Mouse (Mus musculus) stomach, embryonic 15.5 days (tissue): ENCODE measurements at regions not wholly inside any gene's neighbourhood (a gene's known extent, or its start where the extent isn't known, plus 50 kb on each side); places are given as distances from the start of the nearest gene placed in this dataset.

Experiments used
- ATAC-seq: fragments of 200-750 bp; cut with Nextera tagmentation; 2 replicates; pipeline ENCODE4 v1.8.0; 2017; ENCODE audit warnings: low read depth, moderate number of reproducible peaks, moderate TSS enrichment; ENCODE audit not compliant: insufficient read depth, low FRiP score
- H3K27ac ChIP-seq: fragments of 300-500 bp; sonication (generic); 2 replicates; pipeline ENCODE4 v1.5.1; 2015; ENCODE audit warnings: mild to moderate bottlenecking, inconsistent platforms
- H3K27me3 ChIP-seq: fragments of 300-500 bp; sonication (generic); replicated peaks from 2 replicates; pipeline ENCODE4 v1.6.1; 2015; ENCODE audit warnings: inconsistent platforms
- H3K36me3 ChIP-seq: fragments of 300-500 bp; sonication (generic); 2 replicates; pipeline ENCODE4 v1.6.1; 2015; ENCODE audit warnings: inconsistent platforms
- H3K4me1 ChIP-seq: fragments of 300-500 bp; sonication (generic); 2 replicates; pipeline ENCODE4 v1.6.1; 2015; ENCODE audit warnings: inconsistent platforms
- H3K4me2 ChIP-seq: fragments of 300-500 bp; sonication (generic); 2 replicates; pipeline ENCODE4 v1.6.1; 2015; ENCODE audit warnings: mild to moderate bottlenecking, inconsistent platforms
- H3K4me3 ChIP-seq: fragments of 300-500 bp; sonication (generic); replicated peaks from 2 replicates; pipeline ENCODE4 v1.5.1; 2015; ENCODE audit warnings: inconsistent platforms
- H3K9ac ChIP-seq: fragments of 300-500 bp; sonication (generic); 2 replicates; pipeline ENCODE4 v1.6.1; 2015; ENCODE audit warnings: inconsistent platforms
- H3K9me3 ChIP-seq: fragments of 300-500 bp; sonication (generic); 2 replicates; pipeline ENCODE4 v1.6.1; 2016; ENCODE audit warnings: inconsistent platforms
- WGBS: fragments of 180-500 bp; shearing (Covaris S2); methylation state at CpG from one replicate; pipeline ENCODE4 v1.1.7; 2015; 5-methylcytosine and 5-hydroxymethylcytosine counted together

GRCm38 (mm10) chr1:184304204-184304603 is 270.1 kb upstream of the 1700056E22Rik start:
- ATAC-seq = no peak
- Histone ChIP-seq H3K9ac (no peak overlapping the region), H3K27ac (no peak overlapping the region), H3K9me3 (no peaks in the 10 kb centered on the region), H3K27me3 (no peaks in the 10 kb centered on the region), H3K4me1 (no peaks in the 10 kb centered on the region), H3K36me3 (no peaks in the 10 kb centered on the region), H3K4me2 (no peak overlapping the region), H3K4me3 (no peak overlapping the region)
- WGBS = 82% methylated on average over 4 of the region's 4 CpGs

- Histone ChIP-seq H3K27ac (no peak overlapping the region), H3K4me1 (0 out of 2 replicates have a peak, but pooled peaks cover 2% of the 10 kb centered on the region), H3K9me3 (no peaks in the 10 kb centered on the region), H3K27me3 (no peaks in the 10 kb centered on the region), H3K9ac (no peak overlapping the region), H3K36me3 (no peaks in the 10 kb centered on the region), H3K4me2 (no peak overlapping the region), H3K4me3 (no peak overlapping the region)
- no peak for ATAC-seq
- 42% methylated on average over 1 of the region's 1 CpGs for WGBS
These were observed 264.6 kb upstream of the 1700056E22Rik start for GRCm38 (mm10) chr1:184298701-184299100.

GRCm38 (mm10) chr1:184297001-184297740 is 263.1 kb upstream of the 1700056E22Rik start:
- Histone ChIP-seq H3K4me1 (0 out of 2 replicates have a peak, but pooled peaks cover 2% of the 10 kb centered on the region), H3K4me2 (no peak overlapping the region), H3K4me3 (no peak overlapping the region), H3K36me3 (no peaks in the 10 kb centered on the region), H3K27me3 (no peaks in the 10 kb centered on the region), H3K9ac (no peak overlapping the region), H3K9me3 (no peaks in the 10 kb centered on the region), H3K27ac (no peak overlapping the region)
- WGBS = 59% methylated on average over 4 of the region's 4 CpGs
- ATAC-seq = no peak

- ATAC-seq = no peak
- Histone ChIP-seq H3K9me3 (no peaks in the 10 kb centered on the region), H3K4me2 (no peak overlapping the region), H3K4me1 (no peaks in the 10 kb centered on the region), H3K27ac (no peak overlapping the region), H3K9ac (no peak overlapping the region), H3K27me3 (0 out of 2 replicates have a peak, but pooled peaks cover 3% of the 10 kb centered on the region), H3K36me3 (no peaks in the 10 kb centered on the region), H3K4me3 (no peak overlapping the region)
- 85% methylated on average over 7 of the region's 7 CpGs for WGBS
These were observed 257.0 kb upstream of the 1700056E22Rik start for GRCm38 (mm10) chr1:184291129-184291528.

GRCm38 (mm10) chr1:184289733-184290416 is 255.8 kb upstream of the 1700056E22Rik start:
- no peak overlapping the region for H3K9ac ChIP-seq
- H3K4me2 ChIP-seq = no peak overlapping the region
- H3K9me3 ChIP-seq = no peaks in the 10 kb centered on the region
- ATAC-seq = no peak
- 43% methylated on average over 7 of the region's 7 CpGs for WGBS
- 0 out of 2 replicates have a peak, but pooled peaks cover 3% of the 10 kb centered on the region for H3K27me3 ChIP-seq
- H3K4me1 ChIP-seq = no peaks in the 10 kb centered on the region
- H3K4me3 ChIP-seq = no peak overlapping the region
- no peak overlapping the region for H3K27ac ChIP-seq
- no peaks in the 10 kb centered on the region for H3K36me3 ChIP-seq

- no peak overlapping the region for H3K27ac ChIP-seq
- H3K4me2 ChIP-seq = no peak overlapping the region
- ATAC-seq = no peak; the same call in 1 of the 2 replicates
- H3K9me3 ChIP-seq = no peaks in the 10 kb centered on the region
- WGBS = 46% methylated on average over 5 of the region's 5 CpGs
- H3K27me3 ChIP-seq = no peaks in the 10 kb centered on the region
- H3K36me3 ChIP-seq = no peaks in the 10 kb centered on the region
- no peak overlapping the region for H3K4me3 ChIP-seq
- no peaks in the 10 kb centered on the region for H3K4me1 ChIP-seq
- no peak overlapping the region for H3K9ac ChIP-seq
These were observed 247.7 kb upstream of the 1700056E22Rik start for GRCm38 (mm10) chr1:184281768-184282167.

- H3K36me3 ChIP-seq = no peaks in the 10 kb centered on the region
- H3K27ac ChIP-seq = no peak overlapping the region
- no peak overlapping the region for H3K9ac ChIP-seq
- H3K4me2 ChIP-seq = no peak overlapping the region
- H3K4me1 ChIP-seq = no peaks in the 10 kb centered on the region
- no peak for ATAC-seq
- no peak overlapping the region for H3K4me3 ChIP-seq
- H3K27me3 ChIP-seq = no peaks in the 10 kb centered on the region
- H3K9me3 ChIP-seq = no peaks in the 10 kb centered on the region
- 43% methylated on average over 10 of the region's 10 CpGs for WGBS
These were observed 245.2 kb upstream of the 1700056E22Rik start for GRCm38 (mm10) chr1:184279263-184279662.

- Histone ChIP-seq H3K9me3 (no peaks in the 10 kb centered on the region), H3K27ac (no peak overlapping the region), H3K4me1 (no peaks in the 10 kb centered on the region), H3K9ac (no peak overlapping the region), H3K27me3 (no peaks in the 10 kb centered on the region), H3K4me2 (no peak overlapping the region), H3K4me3 (no peak overlapping the region), H3K36me3 (no peaks in the 10 kb centered on the region)
- 38% methylated on average over 2 of the region's 2 CpGs for WGBS
- ATAC-seq = no peak
These were observed 242.9 kb upstream of the 1700056E22Rik start for GRCm38 (mm10) chr1:184277001-184277400.

- no peak overlapping the region for H3K27ac ChIP-seq
- peak; percentile 56; the same call in 1 of the 2 replicates for ATAC-seq
- H3K9ac ChIP-seq = no peak overlapping the region
- no peaks in the 10 kb centered on the region for H3K36me3 ChIP-seq
- H3K4me2 ChIP-seq = no peak overlapping the region
- H3K4me1 ChIP-seq = no peaks in the 10 kb centered on the region
- WGBS = 59% methylated on average over 9 of the region's 9 CpGs
- no peak overlapping the region for H3K4me3 ChIP-seq
- no peaks in the 10 kb centered on the region for H3K27me3 ChIP-seq
- H3K9me3 ChIP-seq = no peaks in the 10 kb centered on the region
These were observed 241.8 kb upstream of the 1700056E22Rik start for GRCm38 (mm10) chr1:184275877-184276276.

- Histone ChIP-seq H3K9ac (no peak overlapping the region), H3K4me3 (no peak overlapping the region), H3K27me3 (no peaks in the 10 kb centered on the region), H3K9me3 (no peaks in the 10 kb centered on the region), H3K36me3 (no peaks in the 10 kb centered on the region), H3K4me2 (no peak overlapping the region), H3K27ac (no peak overlapping the region), H3K4me1 (no peaks in the 10 kb centered on the region)
- WGBS = 92% methylated on average over 3 of the region's 3 CpGs
- no peak for ATAC-seq
These were observed 241.3 kb upstream of the 1700056E22Rik start for GRCm38 (mm10) chr1:184275396-184275795.

GRCm38 (mm10) chr1:184274704-184275103 is 240.6 kb upstream of the 1700056E22Rik start:
- Histone ChIP-seq H3K36me3 (no peaks in the 10 kb centered on the region), H3K9me3 (no peaks in the 10 kb centered on the region), H3K4me1 (no peaks in the 10 kb centered on the region), H3K27me3 (no peaks in the 10 kb centered on the region), H3K4me3 (no peak overlapping the region), H3K27ac (no peak overlapping the region), H3K4me2 (no peak overlapping the region), H3K9ac (no peak overlapping the region)
- WGBS = 71% methylated on average over 6 of the region's 6 CpGs
- ATAC-seq = no peak

GRCm38 (mm10) chr1:184273722-184274121 is 239.6 kb upstream of the 1700056E22Rik start:
- Histone ChIP-seq H3K27me3 (no peaks in the 10 kb centered on the region), H3K27ac (no peak overlapping the region), H3K4me1 (no peaks in the 10 kb centered on the region), H3K4me3 (no peak overlapping the region), H3K4me2 (no peak overlapping the region), H3K9ac (no peak overlapping the region), H3K36me3 (no peaks in the 10 kb centered on the region), H3K9me3 (no peaks in the 10 kb centered on the region)
- ATAC-seq = no peak
- WGBS = 65% methylated on average over 1 of the region's 1 CpGs
